Mouse (Mus musculus): ENCODE measurements around the gene Teddm1b.
A peak's percentile ranks its signal among the peaks of the same experiment; 100 is the strongest.
"Not testable (repeated sequence)": the region's sequence is repeated elsewhere in the genome, so short reads cannot be mapped to it uniquely, and the experiment has no call there.

Teddm1b gene

DNA sequence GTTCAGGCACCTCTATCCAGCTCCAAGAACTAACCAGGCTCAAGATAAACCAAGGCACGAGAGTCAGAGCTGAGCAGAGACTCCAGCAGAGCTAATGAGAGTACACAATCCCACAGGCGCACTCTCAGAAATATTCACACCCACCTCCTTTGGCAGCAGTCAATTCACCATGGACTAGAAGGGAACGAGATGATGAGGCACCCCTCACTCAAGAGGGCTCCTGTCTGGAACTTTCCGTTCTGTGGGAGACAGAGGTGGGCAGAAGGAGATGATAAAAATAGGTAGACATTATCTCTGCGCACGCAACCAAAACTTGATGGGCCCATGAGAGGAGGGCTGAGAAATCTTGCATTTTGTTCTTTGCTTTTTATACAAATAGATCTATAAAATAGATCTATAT, at the start of gene Teddm1b:
TSS of gene Teddm1b (plus strand) at position 301 of the 400 bp plus-strand sequence.
- no peak for DNase-seq (ENCODE audit: low read depth, low spot score)

DNA sequence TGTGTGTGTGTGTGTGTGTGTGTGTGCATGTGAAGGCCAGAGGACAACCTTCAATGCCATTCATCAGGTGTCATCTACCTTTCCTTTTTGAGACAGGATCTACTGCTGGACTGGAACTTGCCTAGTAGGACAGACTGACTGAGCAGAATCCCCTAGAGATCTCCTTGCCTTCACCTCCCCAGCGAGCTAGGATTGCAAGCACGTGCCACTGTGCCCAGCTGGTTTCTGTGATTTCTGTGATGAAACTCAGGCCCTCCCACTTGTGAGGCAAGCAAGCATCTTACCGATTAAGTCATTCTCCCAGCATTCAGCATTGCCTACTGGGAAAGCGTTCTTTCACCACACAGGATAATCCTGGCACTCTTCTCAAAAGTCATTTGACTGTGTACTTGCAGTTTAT, 43.4 kb upstream of the Teddm1b start:
- no peak for DNase-seq (ENCODE audit: low read depth, low spot score)

DNA sequence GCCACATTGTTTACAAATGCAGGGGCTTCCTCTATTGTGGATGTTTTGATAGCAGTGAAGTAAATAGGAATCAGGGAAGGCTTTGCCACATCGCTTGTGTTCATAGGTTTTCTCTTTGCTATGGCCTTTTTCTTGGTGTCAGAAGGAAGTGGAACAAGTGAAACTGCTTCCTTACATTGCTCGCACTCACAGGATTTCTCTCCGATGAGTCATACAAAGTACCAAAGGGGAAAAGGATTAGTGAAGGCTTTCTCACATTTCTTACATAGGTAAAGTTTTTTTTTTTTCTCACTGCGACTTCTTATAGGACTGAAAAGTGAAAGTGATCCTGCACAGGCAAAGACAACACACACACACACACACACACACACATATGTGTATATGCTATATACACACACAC, 38.1 kb upstream of the Teddm1b start:
- no peak for DNase-seq (ENCODE audit: low read depth, low spot score)

DNA sequence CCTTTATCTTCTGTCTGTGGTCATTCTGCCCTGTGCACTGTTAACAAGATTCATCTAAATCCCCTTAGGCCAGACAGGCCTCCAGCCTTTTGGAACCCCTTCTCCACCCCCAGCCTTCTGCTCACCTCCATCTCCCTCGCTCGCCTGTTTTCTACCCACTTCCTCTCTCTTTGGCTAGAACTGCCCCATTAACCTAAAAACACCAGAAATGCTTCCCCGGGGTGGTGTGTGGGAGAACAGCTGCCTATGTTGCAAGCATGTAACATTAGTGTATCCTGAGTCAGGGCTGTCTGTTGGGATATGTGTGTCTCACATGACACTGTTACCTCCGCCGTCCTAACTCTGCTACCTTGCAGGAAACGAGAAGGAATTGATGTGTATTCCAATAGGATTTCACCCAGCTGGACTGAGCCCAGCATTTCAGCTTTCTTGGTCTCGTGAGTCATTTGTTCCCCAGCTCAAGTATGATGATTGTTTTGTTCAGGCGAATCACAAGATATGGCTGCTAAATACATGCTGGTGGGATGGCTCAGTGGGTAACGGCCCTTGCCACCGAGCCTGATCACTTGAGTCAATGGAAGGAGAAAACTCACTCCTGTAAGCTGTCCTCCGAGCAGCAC, 31.9 kb upstream of the Teddm1b start:
- no peak for DNase-seq (ENCODE audit: low read depth, low spot score)

DNA sequence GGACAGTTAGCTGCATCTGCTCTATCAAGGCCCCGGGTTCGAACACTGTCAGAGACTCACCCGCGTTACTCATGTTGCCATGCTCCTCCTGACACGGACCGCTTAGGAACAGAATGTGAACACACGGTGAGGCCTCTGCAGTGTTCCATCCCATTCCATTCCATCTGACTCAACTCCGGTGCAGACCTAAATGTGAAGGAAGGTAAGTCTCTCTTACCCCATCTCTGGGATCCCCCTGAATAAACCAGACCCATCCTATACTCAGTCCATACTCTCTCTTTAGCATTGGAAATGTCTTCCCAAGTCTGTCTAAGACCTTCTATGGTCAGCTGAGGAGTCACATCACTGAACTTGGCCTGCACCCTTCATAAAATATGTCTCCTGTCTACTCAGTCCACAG, 30.1 kb upstream of the Teddm1b start, which contains the start of gene Rgsl1:
TSS of gene Rgsl1 (minus strand) at position 101 of the 400 bp plus-strand sequence.
- no peak for DNase-seq (ENCODE audit: low read depth, low spot score)

DNA sequence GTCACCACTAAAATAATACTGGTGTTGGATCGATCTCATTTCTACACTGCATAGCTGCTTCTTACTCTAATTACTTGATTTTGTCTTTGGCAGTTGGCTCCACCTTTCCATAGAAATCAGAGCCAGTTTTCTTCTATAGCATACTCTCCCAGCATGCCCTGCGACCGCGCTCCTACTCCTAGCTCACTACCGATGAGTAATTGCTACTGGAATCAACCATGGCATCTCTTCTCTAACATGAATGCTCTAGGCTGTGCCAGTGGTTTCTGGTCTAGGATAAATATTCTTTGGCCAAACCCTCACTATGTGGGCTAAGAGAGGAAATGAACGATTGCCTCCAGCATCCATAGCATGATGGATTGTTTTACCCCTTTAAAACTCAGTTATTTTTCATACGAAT, 27.7 kb upstream of the Teddm1b start:
- no peak for DNase-seq (ENCODE audit: low read depth, low spot score)

DNA sequence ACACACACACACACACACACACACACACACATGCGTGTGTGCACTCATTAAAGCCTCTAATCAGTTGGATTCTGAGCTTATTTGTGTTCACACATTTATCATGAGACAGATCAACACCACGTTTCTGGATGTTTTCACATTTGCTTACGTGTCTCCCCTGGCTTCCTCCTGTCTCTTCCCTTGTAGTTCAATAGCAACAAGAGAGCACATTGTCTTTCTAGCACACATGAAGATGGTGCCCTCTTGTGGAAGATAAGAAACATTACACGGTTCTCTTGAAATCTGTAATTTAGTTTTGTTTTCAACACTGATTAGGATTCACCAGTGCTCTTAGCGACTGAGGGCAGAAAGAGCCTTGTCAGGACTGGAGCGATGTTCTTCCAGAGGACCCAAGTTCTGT, 27.3 kb upstream of the Teddm1b start:
- peak; percentile 64 for DNase-seq (ENCODE audit: low read depth, low spot score)

DNA sequence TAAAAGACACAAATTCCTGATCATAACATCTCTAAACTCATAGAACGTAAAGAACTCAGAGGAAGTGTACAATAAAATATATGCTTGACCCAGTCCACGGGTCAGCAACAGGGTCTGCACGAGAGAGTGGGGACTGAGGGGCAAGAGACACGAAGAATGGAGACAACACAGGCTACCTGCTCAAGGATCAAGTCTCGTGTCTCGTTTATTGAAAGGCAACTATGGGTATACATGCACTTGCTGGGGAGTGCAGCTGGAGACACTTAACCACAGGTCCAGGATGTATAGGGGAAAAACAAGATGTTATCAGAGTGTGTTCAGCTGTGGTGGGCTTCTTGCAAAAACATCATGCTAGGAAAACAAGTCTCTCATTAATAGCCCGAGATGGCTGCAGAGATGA, 21.4 kb upstream of the Teddm1b start:
- not testable (repeated sequence) for DNase-seq (ENCODE audit: low read depth, low spot score)

DNA sequence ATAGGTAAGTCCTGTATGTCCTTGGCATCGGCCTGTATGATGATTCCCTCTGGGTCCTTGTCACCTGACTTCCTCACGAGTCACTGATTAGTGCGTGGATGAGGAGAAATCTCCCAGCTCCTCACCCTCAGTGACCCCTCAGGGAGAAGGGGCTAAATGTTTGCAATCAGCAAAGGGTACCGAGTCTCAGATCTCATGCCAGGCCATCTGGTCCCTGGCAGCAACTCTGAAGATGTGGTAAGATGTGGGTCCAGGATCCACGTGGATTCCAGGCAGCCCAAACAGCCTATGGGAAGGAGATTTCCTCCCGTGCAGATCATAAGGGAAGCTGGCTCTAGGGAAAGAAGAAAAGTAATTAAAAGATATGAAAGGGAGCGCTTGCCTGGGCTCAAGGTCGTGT, 18.2 kb upstream of the Teddm1b start:
- no peak for DNase-seq (ENCODE audit: low read depth, low spot score)

DNA sequence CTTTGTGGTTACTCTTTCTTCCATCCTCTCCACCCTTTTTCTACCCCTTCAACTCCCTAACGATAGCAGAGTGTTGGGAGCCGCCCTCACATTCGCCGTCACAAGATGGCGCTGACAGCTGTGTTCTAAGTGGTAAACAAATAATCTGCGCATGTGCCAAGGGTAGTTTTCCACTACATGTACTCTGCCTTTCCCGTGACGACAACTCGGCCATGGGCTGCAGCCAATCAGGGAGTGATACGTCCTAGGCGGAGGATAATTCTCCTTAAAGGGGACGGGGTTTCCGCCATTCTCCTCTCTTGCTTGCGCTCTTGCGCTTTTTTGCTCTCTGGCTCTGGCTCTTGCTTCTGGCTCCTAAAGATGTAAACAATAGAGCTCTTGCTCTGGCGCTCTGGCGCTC, 6.2 kb downstream of the Teddm1b start:
- not testable (repeated sequence) for DNase-seq (ENCODE audit: low read depth, low spot score)

DNA sequence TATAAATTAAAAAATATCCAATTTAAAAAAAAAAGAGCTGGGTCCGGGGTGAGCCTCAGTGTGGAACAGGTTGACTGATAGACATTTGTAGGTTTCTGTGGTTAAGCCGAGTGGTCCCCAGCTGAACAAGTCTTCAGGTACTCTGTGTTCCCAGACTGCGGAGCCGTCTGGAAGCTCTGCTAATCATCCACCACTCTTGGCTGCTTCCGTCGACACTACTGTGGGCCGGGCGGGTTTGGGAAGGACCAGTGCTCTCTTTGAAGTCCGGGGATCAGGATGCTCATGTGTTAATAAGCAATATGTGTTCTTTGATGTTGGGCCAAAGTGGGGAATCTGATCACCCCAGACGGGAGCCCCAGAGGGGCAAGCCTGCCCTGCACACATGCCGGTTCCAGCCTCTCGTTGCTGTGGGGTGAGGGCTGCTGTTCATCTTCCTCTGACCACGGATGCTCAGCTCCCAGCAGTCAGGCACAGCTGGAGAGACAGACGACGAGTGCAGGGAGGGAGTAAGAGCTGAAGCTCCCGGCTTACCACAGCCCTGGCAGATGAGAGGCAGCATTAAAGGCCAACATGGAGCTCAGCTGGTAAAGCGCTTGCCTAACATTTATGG, 12.0 kb downstream of the Teddm1b start:
- DNase-seq (ENCODE audit: low read depth, low spot score), result no peak

DNA sequence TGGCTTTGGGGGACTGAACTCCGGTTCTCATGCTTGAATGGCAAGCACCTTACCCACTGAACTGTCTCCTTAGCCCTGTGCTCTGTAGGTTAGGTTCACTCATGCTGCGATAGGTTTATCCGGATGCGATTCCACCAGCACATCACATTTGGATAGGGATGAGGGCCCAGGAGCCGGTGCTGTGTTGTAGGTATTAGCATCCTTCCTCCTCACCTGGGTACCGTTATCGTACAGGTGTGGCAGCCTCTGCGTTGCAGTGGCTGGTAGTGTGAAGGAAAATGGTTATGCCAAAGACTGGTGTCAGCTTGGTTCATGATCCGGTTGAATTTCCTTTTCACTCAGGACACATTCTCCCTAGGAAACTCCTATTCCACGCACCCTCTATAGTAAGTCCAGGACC, 16.0 kb downstream of the Teddm1b start:
- no peak for DNase-seq (ENCODE audit: low read depth, low spot score)

DNA sequence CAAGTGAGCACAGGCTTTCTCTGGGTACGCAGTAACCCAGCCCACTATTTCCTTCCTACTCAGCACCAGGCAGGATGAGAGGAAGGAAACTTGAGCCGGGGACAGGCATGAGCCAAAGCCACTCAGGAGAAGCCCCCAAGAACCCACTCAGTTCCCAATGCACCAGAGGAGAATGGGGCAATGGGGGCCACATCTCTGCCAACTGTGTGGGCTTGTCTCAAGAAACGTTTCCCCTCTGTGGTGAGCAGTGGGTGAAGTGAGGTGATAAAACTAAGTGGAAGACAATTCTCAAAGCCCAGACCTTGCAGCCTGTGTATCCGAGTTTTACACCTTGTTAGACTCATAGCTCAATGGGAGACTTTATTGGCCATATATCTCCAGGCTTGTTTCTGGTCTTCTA, 17.3 kb downstream of the Teddm1b start, which contains the start of gene Teddm1a:
TSS of gene Teddm1a (plus strand) at position 301 of the 400 bp plus-strand sequence.
- DNase-seq (ENCODE audit: low read depth, low spot score), result no peak

DNA sequence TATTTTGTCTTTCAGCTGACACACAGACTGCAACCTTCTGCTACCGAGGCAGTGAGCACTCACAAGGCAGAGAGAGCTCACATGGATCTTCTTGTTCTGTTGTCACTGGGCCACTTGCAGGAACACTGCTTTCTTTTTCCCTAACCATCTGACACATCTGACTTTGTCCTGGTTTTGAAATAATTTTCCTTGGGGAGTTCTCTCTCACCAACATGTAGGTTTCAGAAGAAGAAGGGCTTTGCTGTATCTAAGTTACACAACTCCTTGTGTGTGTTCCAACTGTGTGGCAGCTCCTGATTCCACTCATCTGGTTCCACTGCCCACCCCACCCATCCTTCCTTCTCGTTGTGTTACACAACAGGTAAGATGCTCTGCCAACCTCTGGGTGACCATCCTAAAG, 19.6 kb downstream of the Teddm1b start:
- no peak for DNase-seq (ENCODE audit: low read depth, low spot score)

DNA sequence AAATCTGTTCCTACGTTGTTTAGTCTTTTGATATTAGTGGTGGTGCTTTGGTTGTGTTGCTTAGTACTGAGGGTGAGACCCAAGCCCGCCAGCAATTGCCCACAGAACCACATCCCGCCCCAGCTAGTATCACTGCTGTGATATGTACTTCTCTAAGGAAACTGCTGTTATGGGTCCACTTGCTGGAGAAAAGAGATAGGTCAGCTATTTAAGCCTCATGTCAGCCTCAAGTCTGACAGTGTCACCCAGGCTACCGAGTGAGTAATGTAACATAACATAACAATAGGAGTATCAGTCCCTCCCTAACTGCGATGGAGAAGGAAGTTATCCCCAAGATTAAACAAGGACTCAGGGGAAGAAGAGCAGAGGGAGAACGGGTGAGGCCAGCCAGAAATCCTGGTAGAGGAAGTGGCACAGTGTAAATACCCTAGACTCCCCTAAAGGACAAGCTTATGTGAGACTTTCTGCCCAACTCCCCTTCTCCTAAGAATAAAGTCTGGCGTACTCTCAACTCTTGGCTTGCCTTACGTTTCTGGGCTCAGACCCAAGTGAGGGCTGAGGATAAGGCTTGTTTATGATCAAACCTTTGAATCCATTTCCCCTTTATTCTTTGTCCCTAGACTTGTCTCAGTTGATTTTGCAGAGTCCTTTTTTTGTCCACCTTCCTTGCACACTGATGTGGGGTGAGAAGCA, 20.2 kb downstream of the Teddm1b start:
- DNase-seq (ENCODE audit: low read depth, low spot score), result no peak

DNA sequence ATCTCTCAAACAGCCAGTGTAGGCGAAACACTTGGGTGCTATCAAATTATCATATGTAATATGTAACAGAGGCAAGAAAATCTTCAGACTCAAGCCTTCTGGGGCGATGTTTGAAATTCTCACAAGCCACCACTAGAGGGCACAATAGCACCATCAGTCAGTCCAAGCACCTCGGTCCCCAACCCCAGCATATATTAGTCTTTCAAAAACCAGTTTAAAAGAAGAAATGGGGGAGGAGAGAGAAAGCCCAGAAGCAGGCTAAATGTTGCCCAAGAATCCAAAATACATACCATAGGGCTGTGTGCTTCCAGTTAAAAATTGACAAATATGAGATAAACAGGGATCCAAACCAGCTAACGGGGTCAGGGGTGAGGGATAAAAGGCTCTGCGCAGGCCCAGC, 20.8 kb downstream of the Teddm1b start:
- DNase-seq (ENCODE audit: low read depth, low spot score), result peak; percentile 73

DNA sequence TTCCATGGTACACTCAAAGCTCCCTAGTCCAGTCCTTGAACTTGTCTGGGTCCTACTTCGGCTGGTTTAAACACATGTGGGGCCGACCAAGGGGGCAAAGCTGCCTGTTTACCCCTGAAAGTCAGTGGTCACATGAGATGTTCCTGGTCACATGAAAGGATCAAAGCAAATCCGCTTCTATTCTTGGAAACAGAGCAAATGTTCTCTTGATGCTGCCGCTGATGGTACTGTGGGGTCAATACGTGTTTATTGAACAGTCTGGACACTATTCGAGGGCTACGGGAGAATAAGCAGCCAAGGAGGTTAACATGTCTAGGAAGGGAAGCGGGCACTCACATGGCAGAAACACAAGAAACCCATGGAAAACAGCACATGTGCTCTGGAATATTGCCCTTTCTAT, 23.1 kb downstream of the Teddm1b start:
- no peak for DNase-seq (ENCODE audit: low read depth, low spot score)

DNA sequence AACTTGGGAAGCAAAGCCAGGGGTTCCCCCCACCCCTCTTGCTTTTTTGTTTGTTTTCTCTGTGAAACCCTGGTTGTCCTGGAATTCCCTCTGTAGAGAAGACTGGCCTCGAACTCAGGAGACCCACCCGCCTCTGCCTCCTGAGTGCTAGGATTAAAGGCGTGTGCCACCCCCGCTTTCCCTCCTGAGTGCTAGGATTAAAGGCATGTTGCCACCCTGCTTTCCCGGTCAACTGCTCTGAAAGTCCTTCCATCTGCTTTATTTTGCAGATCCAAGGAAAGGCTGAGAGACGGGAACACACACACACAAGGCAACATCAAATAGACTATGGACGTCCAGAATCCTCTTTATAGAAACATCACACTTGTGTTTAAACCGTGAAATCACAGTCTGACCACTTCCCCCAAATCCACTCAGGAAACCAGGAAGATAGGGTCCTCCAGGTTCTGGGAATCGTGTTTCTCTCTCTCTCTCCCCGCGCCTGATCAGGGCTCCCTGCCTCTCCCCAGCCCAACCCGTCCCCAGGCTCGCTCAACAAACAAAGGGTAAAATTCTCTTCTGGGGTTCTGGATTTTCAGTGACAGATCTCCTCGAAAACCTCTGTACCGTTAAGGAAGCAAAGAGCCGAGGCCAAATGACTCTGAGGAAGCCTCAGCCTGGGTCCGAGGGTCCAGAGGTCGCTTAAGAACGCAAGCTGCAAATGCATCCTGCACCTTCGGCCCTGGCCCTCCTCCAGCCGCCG, 25.0 kb downstream of the Teddm1b start:
- DNase-seq (ENCODE audit: low read depth, low spot score), result no peak

DNA sequence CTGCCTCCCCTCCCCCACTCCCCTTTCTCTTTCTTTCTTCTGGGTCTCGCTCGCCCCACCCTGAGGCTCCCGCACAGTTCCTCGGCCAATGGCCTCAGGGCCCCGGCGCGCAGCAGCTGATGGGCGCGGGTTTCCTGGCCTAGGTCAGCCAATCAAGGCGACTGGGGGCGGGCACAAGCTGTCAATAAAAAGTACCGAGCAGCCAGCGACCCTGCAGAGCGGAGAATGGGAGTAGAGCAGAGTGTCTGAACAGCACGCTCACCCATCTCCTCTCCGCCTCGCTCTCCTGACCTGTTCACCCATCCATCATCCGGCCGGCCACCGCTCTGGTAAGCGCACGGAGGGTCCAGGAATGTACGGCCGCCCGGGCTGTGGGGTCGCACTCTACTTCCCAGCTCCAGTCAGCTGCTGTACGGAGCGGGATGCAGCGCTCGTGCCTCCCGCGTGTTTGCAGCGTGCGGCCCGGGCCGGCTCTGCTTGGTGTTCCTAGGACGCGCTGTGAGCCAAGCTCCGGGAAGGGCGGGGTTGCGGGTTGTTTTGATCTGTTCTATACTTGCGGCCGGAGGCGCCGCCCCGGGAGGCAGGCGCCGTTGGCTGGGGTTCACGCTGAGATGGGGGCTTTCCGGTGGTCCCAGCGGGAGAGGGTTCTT, 25.7 kb downstream of the Teddm1b start, which contains the start of the genes Glul and Teddm2:
TSS of gene Glul (plus strand) at position 214 of the 650 bp plus-strand sequence.
TSS of gene Teddm2 (minus strand) at position 498 of the 650 bp plus-strand sequence.
- peak; percentile 97 for DNase-seq (ENCODE audit: low read depth, low spot score)

DNA sequence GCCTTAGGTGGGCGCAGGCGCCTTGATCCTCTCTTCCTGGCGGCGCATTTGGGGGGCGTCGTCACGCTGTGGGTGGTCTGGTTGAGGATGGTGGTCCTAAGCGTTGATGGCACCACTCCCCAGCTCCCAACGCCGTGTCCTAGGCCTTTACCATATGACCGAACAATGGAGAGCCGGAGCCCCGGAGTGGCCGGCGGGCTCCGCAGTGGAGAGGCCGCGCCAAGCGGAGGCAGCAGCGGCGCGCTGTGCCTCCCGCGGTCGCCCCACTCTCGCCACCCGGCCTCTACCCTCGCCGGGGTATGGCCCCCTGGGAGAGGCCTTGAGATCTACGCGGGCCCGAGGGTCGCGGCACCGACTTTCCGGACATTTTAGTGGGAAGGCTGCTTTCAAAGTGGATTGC, 26.2 kb downstream of the Teddm1b start:
- DNase-seq (ENCODE audit: low read depth, low spot score), result no peak
